19 mouse cellular contexts compared by ENCODE assay signal in genomic region chr4:59697869-59698268, GRCm38 (mm10).
DNase-seq lines count a peak whose midpoint lies in the region; ATAC-seq and TF ChIP-seq lines count a peak whose summit lies in the region.
"Had no signal": no experiment of that assay in that cellular context is flagged by ENCODE, and none has a peak within 500 bp of the region (broad histone marks: within the 10 kb centered on the region; RNA-seq: fewer than 3 reads in every experiment).

No protein-coding gene starts in this region.

- no peak overlapping the region for H3K4me3 ChIP-seq in intestine, embryonic 15.5 days (replicated peaks)
- H3K4me3 ChIP-seq in intestine, postnatal 0 days (ENCODE audit: low read depth, low read length): no peak overlapping the region
- no peak overlapping the region for H3K4me3 ChIP-seq in lung, embryonic 14.5 days (ENCODE audit: low read depth, low read length)
- H3K4me3 ChIP-seq in intestine, embryonic 16.5 days (ENCODE audit: low read length): no peak overlapping the region
- H3K4me3 ChIP-seq: forebrain, embryonic 12.5 days; limb, embryonic 13.5 days; neural tube, embryonic 13.5 days had no signal

- peak; percentile 38 for DNase-seq in lung, embryonic 14.5 days
- DNase-seq in lung, adult 18-20 months: no peak
- peak; percentile 32 for DNase-seq in lung, postnatal 36 days
- DNase-seq in right cerebral cortex, postnatal 14 days: no peak
- DNase-seq: adrenal gland, postnatal 14 days; cerebellum, adult 9-11 months; gastrocnemius, postnatal 10 days; right cerebral cortex, adult 18-20 months; thymus, postnatal 25 days had no signal

- peaks cover 7% of the 10 kb centered on the region; the same call in 1 of the 2 replicates for H3K4me1 ChIP-seq in intestine, embryonic 15.5 days (replicated peaks)
- H3K4me1 ChIP-seq in intestine, postnatal 0 days (replicated peaks; ENCODE audit: control insufficient read depth, insufficient read depth, low read length): 0 out of 2 replicates have a peak, but pooled peaks cover 7% of the 10 kb centered on the region
- H3K4me1 ChIP-seq in lung, embryonic 14.5 days (ENCODE audit: insufficient read depth): peaks cover 3% of the 10 kb centered on the region; the same call in 1 of the 2 replicates
- peaks cover 4% of the 10 kb centered on the region; the same call in 1 of the 2 replicates for H3K4me1 ChIP-seq in intestine, embryonic 16.5 days (ENCODE audit: control insufficient read depth, insufficient read depth, low read length)
- H3K4me1 ChIP-seq: forebrain, embryonic 12.5 days had no signal

- 54% methylated on average over 3 of the region's 3 CpGs for WGBS in intestine, embryonic 15.5 days
- 45% methylated on average over 3 of the region's 3 CpGs for WGBS in intestine, postnatal 0 days
- 57% methylated on average over 3 of the region's 3 CpGs for WGBS in lung, embryonic 14.5 days
- 49% methylated on average over 3 of the region's 3 CpGs for WGBS in intestine, embryonic 16.5 days

- no peak overlapping the region for H3K9ac ChIP-seq in intestine, embryonic 15.5 days
- no peak overlapping the region for H3K9ac ChIP-seq in intestine, postnatal 0 days (ENCODE audit: low read depth, low read length)
- no peak overlapping the region for H3K9ac ChIP-seq in lung, embryonic 14.5 days
- no peak overlapping the region for H3K9ac ChIP-seq in intestine, embryonic 16.5 days (ENCODE audit: low read depth, low read length)
- H3K9ac ChIP-seq: forebrain, embryonic 12.5 days; limb, embryonic 13.5 days; liver, embryonic 14.5 days; neural tube, embryonic 13.5 days had no signal

- no peaks in the 10 kb centered on the region for H3K27me3 ChIP-seq in intestine, embryonic 15.5 days (replicated peaks)
- H3K27me3 ChIP-seq in intestine, postnatal 0 days (replicated peaks; ENCODE audit: control insufficient read depth, insufficient read depth, low read length): no peaks in the 10 kb centered on the region
- H3K27me3 ChIP-seq in lung, embryonic 14.5 days (ENCODE audit: insufficient read depth, low read length): no peaks in the 10 kb centered on the region
- H3K27me3 ChIP-seq in intestine, embryonic 16.5 days (replicated peaks; ENCODE audit: control insufficient read depth, insufficient read depth, low read length): no peaks in the 10 kb centered on the region
- H3K27me3 ChIP-seq: forebrain, embryonic 12.5 days; limb, embryonic 13.5 days; neural tube, embryonic 13.5 days; Patski had no signal

- TF ChIP-seq CTCF in intestine, postnatal 0 days (IDR thresholded peaks at IDR 0.05; ENCODE audit: low read depth): no peak
- no peak for TF ChIP-seq CTCF in lung, embryonic 14.5 days (IDR thresholded peaks at IDR 0.05; ENCODE audit: low read depth)

- H3K4me2 ChIP-seq in intestine, embryonic 15.5 days (replicated peaks): no peak overlapping the region
- no peak overlapping the region for H3K4me2 ChIP-seq in intestine, postnatal 0 days (replicated peaks; ENCODE audit: low read depth)
- H3K4me2 ChIP-seq in lung, embryonic 14.5 days: no peak overlapping the region
- no peak overlapping the region for H3K4me2 ChIP-seq in intestine, embryonic 16.5 days (ENCODE audit: low read depth, low read length)
- H3K4me2 ChIP-seq: forebrain, embryonic 12.5 days; limb, embryonic 13.5 days; midbrain, embryonic 11.5 days; neural tube, embryonic 13.5 days had no signal

- H3K9me3 ChIP-seq in intestine, embryonic 15.5 days: no peaks in the 10 kb centered on the region
- H3K9me3 ChIP-seq in intestine, postnatal 0 days (ENCODE audit: control insufficient read depth): no peaks in the 10 kb centered on the region
- H3K9me3 ChIP-seq in lung, embryonic 14.5 days (ENCODE audit: low read depth, low read length): no peaks in the 10 kb centered on the region
- H3K9me3 ChIP-seq in intestine, embryonic 16.5 days (ENCODE audit: control insufficient read depth, low read length): no peaks in the 10 kb centered on the region
- H3K9me3 ChIP-seq: forebrain, embryonic 12.5 days; limb, embryonic 13.5 days; neural tube, embryonic 13.5 days had no signal

- ATAC-seq in intestine, embryonic 15.5 days: peak; percentile 59; the same call in 1 of the 2 replicates
- ATAC-seq in intestine, postnatal 0 days: no peak
- no peak for ATAC-seq in lung, embryonic 14.5 days (ENCODE audit: insufficient read depth)
- ATAC-seq in intestine, embryonic 16.5 days: peak; percentile 73
- ATAC-seq: Patski had no signal

- no peaks in the 10 kb centered on the region for H3K36me3 ChIP-seq in intestine, embryonic 15.5 days
- no peaks in the 10 kb centered on the region for H3K36me3 ChIP-seq in intestine, postnatal 0 days (ENCODE audit: control insufficient read depth, insufficient read depth)
- no peaks in the 10 kb centered on the region for H3K36me3 ChIP-seq in lung, embryonic 14.5 days (ENCODE audit: insufficient read depth)
- no peaks in the 10 kb centered on the region for H3K36me3 ChIP-seq in intestine, embryonic 16.5 days (ENCODE audit: control insufficient read depth, insufficient read depth, low read length)
- H3K36me3 ChIP-seq: forebrain, embryonic 12.5 days; limb, embryonic 13.5 days; neural tube, embryonic 13.5 days had no signal

- H3K27ac ChIP-seq in intestine, embryonic 15.5 days: no peak overlapping the region
- H3K27ac ChIP-seq in intestine, postnatal 0 days (ENCODE audit: low read depth, low read length): no peak overlapping the region
- no peak overlapping the region for H3K27ac ChIP-seq in lung, embryonic 14.5 days (ENCODE audit: low read depth)
- H3K27ac ChIP-seq in intestine, embryonic 16.5 days (ENCODE audit: low read length): no peak overlapping the region
- H3K27ac ChIP-seq: forebrain, embryonic 12.5 days; limb, embryonic 13.5 days; liver, embryonic 14.5 days; macrophage; neural tube, embryonic 13.5 days had no signal

Comparison
In these comparisons a context has a peak if more than half of its experiments do, and no peak if none do; other contexts are left out.
1. ATAC-seq: peak in intestine, embryonic 15.5 days (single experiment) and intestine, embryonic 16.5 days (single experiment); none in intestine, postnatal 0 days (single experiment) and lung, embryonic 14.5 days (single experiment).
2. DNase-seq: peak in lung, embryonic 14.5 days (single experiment) and lung, postnatal 36 days (single experiment); none in lung, adult 18-20 months (0 of 2) and right cerebral cortex, postnatal 14 days (single experiment).